14 mouse cellular contexts compared by ENCODE assay signal in the genomic region with DNA sequence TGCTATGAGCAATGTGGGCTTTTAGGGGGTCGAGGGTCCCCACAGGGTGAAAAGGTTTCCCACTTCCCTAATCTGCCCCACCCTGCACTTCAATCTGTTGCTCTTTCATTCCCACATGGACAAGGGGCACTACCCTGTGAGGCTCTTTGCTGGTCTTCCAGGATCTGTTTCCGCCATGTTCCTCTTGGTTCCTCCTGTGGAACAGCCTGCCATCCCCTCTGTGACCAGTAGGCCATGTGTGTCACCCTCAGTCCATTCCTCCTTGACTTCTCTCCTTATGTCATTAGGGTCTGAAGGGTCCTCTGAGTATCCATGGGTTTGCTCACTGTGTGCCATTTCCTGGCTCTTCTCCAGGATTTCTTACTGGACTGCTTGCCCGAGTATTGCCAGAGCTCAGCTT. TPM values are rescaled to one million over a fixed set of nuclear protein-coding genes. Genes with fewer than 3 reads are reported as not detected.
DNase-seq lines count a peak whose midpoint lies in the region; ATAC-seq lines count a peak whose summit lies in the region.
"Had no signal": no experiment of that assay in that cellular context is flagged by ENCODE, and none has a peak within 500 bp of the region (broad histone marks: within the 10 kb centered on the region; RNA-seq: fewer than 3 reads in every experiment).

No protein-coding gene starts in this region.

- H3K4me3 ChIP-seq in forebrain, embryonic 13.5 days: no peak overlapping the region
- H3K4me3 ChIP-seq in forebrain, embryonic 11.5 days (ENCODE audit: low read depth, low read length): no peak overlapping the region
- H3K4me3 ChIP-seq in megakaryocyte, embryonic 14.5 days (replicated peaks): peak overlapping the region; percentile 84
- no peak overlapping the region for H3K4me3 ChIP-seq in hindbrain, embryonic 11.5 days (ENCODE audit: low read depth, low read length)
- 0 out of 2 replicates have a peak overlapping the region, but pooled peaks have one; percentile 18 for H3K4me3 ChIP-seq in midbrain, embryonic 13.5 days (replicated peaks)

- no peaks in the 10 kb centered on the region for H3K9me3 ChIP-seq in forebrain, embryonic 13.5 days (replicated peaks)
- H3K9me3 ChIP-seq in forebrain, embryonic 11.5 days (ENCODE audit: control insufficient read depth, low read length): no peaks in the 10 kb centered on the region
- H3K9me3 ChIP-seq in megakaryocyte, embryonic 14.5 days: no peaks in the 10 kb centered on the region
- no peaks in the 10 kb centered on the region for H3K9me3 ChIP-seq in hindbrain, embryonic 11.5 days (ENCODE audit: control insufficient read depth, low read length)
- no peaks in the 10 kb centered on the region for H3K9me3 ChIP-seq in midbrain, embryonic 13.5 days

- no peak for ATAC-seq in forebrain, embryonic 13.5 days
- no peak for ATAC-seq in forebrain, embryonic 11.5 days (replicated peaks; ENCODE audit: low FRiP score)
- ATAC-seq in megakaryocyte, adult 5-6 weeks (ENCODE audit: poor library complexity, severe bottlenecking): no peak
- no peak for ATAC-seq in hindbrain, embryonic 11.5 days (ENCODE audit: low FRiP score)
- no peak for ATAC-seq in midbrain, embryonic 13.5 days

- peaks cover 68% of the 10 kb centered on the region for H3K36me3 ChIP-seq in forebrain, embryonic 13.5 days (ENCODE audit: poor library complexity, severe bottlenecking)
- H3K36me3 ChIP-seq in forebrain, embryonic 11.5 days (ENCODE audit: control insufficient read depth, insufficient read depth, low read length): no peaks in the 10 kb centered on the region; the same call in 1 of the 2 replicates
- H3K36me3 ChIP-seq in megakaryocyte, embryonic 14.5 days (replicated peaks; ENCODE audit: low read length): peaks cover 7% of the 10 kb centered on the region
- peaks cover under 1% of the 10 kb centered on the region; the same call in 1 of the 2 replicates for H3K36me3 ChIP-seq in hindbrain, embryonic 11.5 days (ENCODE audit: control insufficient read depth, insufficient read depth, low read length)
- peaks cover 35% of the 10 kb centered on the region for H3K36me3 ChIP-seq in midbrain, embryonic 13.5 days

- H3K4me1 ChIP-seq in forebrain, embryonic 13.5 days: peaks cover 70% of the 10 kb centered on the region
- H3K4me1 ChIP-seq in forebrain, embryonic 11.5 days (replicated peaks; ENCODE audit: control insufficient read depth, insufficient read depth, low read length): peaks cover 41% of the 10 kb centered on the region
- peaks cover 37% of the 10 kb centered on the region for H3K4me1 ChIP-seq in megakaryocyte, embryonic 14.5 days
- peaks cover 44% of the 10 kb centered on the region for H3K4me1 ChIP-seq in hindbrain, embryonic 11.5 days (replicated peaks; ENCODE audit: control insufficient read depth, insufficient read depth, low read length)
- peaks cover 69% of the 10 kb centered on the region for H3K4me1 ChIP-seq in midbrain, embryonic 13.5 days (replicated peaks)

- peak overlapping the region; percentile 51; the same call in 1 of the 2 replicates for H3K4me2 ChIP-seq in forebrain, embryonic 13.5 days
- no peak overlapping the region for H3K4me2 ChIP-seq in forebrain, embryonic 11.5 days (ENCODE audit: low read depth, low read length, severe bottlenecking)
- H3K4me2 ChIP-seq in hindbrain, embryonic 11.5 days (replicated peaks; ENCODE audit: low read depth, low read length): peak overlapping the region; percentile 49
- H3K4me2 ChIP-seq in midbrain, embryonic 13.5 days (replicated peaks): peak overlapping the region; percentile 45

- H3K27ac ChIP-seq in forebrain, embryonic 13.5 days: 0 out of 2 replicates have a peak overlapping the region, but pooled peaks have one; percentile 51
- H3K27ac ChIP-seq in forebrain, embryonic 11.5 days (ENCODE audit: low read depth, low read length): no peak overlapping the region
- H3K27ac ChIP-seq in hindbrain, embryonic 11.5 days (ENCODE audit: low read depth, low read length): peak overlapping the region; percentile 93
- peak overlapping the region; percentile 30; the same call in 1 of the 2 replicates for H3K27ac ChIP-seq in midbrain, embryonic 13.5 days

- 68% methylated on average over 3 of the region's 3 CpGs for WGBS in forebrain, embryonic 13.5 days
- 71% methylated on average over 3 of the region's 3 CpGs for WGBS in forebrain, embryonic 11.5 days
- 74% methylated on average over 3 of the region's 3 CpGs for WGBS in hindbrain, embryonic 11.5 days
- 71% methylated on average over 3 of the region's 3 CpGs for WGBS in midbrain, embryonic 13.5 days

- peaks cover 33% of the 10 kb centered on the region for H3K27me3 ChIP-seq in forebrain, embryonic 13.5 days
- H3K27me3 ChIP-seq in forebrain, embryonic 11.5 days (ENCODE audit: control insufficient read depth, insufficient read depth, low read length): peaks cover 22% of the 10 kb centered on the region
- H3K27me3 ChIP-seq in megakaryocyte, embryonic 14.5 days (replicated peaks): peaks cover 90% of the 10 kb centered on the region
- peaks cover 15% of the 10 kb centered on the region for H3K27me3 ChIP-seq in hindbrain, embryonic 11.5 days (ENCODE audit: control insufficient read depth, insufficient read depth, low read length)
- peaks cover 26% of the 10 kb centered on the region for H3K27me3 ChIP-seq in midbrain, embryonic 13.5 days

- H3K9ac ChIP-seq in forebrain, embryonic 13.5 days: no peak overlapping the region
- no peak overlapping the region for H3K9ac ChIP-seq in forebrain, embryonic 11.5 days (ENCODE audit: low read length)
- 0 out of 2 replicates have a peak overlapping the region, but pooled peaks have one; percentile 19 for H3K9ac ChIP-seq in hindbrain, embryonic 11.5 days (ENCODE audit: low read depth, low read length)
- no peak overlapping the region for H3K9ac ChIP-seq in midbrain, embryonic 13.5 days (replicated peaks)

- DNase-seq in forebrain, embryonic 11.5 days (ENCODE audit: low spot score): no peak
- DNase-seq in hindbrain, embryonic 11.5 days (ENCODE audit: low spot score): peak; percentile 27
- no peak for DNase-seq in spleen, postnatal 14 days (ENCODE audit: low spot score in 2 of 2)
- DNase-seq in frontal cortex, postnatal 25 days (ENCODE audit: low spot score in 2 of 2): no peak
- DNase-seq: right cerebral cortex, postnatal 25 days had no signal

RNA-seq across cellular contexts. Expression of a gene that starts 5.9 kb away (rescaled TPM):
- polyA plus RNA-seq in forebrain, embryonic 13.5 days (2015; fragmentation: Nextera tagmentation; extraction: Ambion mirVana): 6.3 and 9.1 TPM in 2 replicates
- polyA plus RNA-seq in forebrain, embryonic 11.5 days (2014; fragmentation: Nextera tagmentation; extraction: Ambion mirVana): 3.6 and 4.7 TPM in 2 replicates
- not detected in 2 replicates for polyA plus RNA-seq in megakaryocyte, embryonic 14.5 days (2012; ENCODE audit: insufficient read depth, low replicate concordance)
- total RNA-seq in megakaryocyte, adult 5-6 weeks (2015): not detected in 2 replicates
- total RNA-seq in megakaryocyte, adult 5-6 weeks (2017): not detected in 2 replicates
- 6.3 and 6.5 TPM in 2 replicates for polyA plus RNA-seq in hindbrain, embryonic 11.5 days (2014; fragmentation: Nextera tagmentation; extraction: Ambion mirVana)
- 7.6 and 9.9 TPM in 2 replicates for polyA plus RNA-seq in midbrain, embryonic 13.5 days (2015; fragmentation: Nextera tagmentation; extraction: Ambion mirVana)
- total RNA-seq: gastrocnemius, adult 18-20 months; heart, postnatal 25 days; monocyte, adult 5-6 weeks had no signal
- polyA plus RNA-seq: large intestine, adult 2 months; limb, embryonic 14.5 days had no signal

RNA-seq across cellular contexts. Expression of a gene that starts 6.8 kb away (rescaled TPM):
- polyA plus RNA-seq in forebrain, embryonic 13.5 days (2015; fragmentation: Nextera tagmentation; extraction: Ambion mirVana): 14.4 and 14.8 TPM in 2 replicates
- 17.2 and 19.8 TPM in 2 replicates for polyA plus RNA-seq in forebrain, embryonic 11.5 days (2014; fragmentation: Nextera tagmentation; extraction: Ambion mirVana)
- 0.44 and 0.56 TPM in 2 replicates for polyA plus RNA-seq in megakaryocyte, embryonic 14.5 days (2012; ENCODE audit: insufficient read depth, low replicate concordance)
- total RNA-seq in megakaryocyte, adult 5-6 weeks (2015): not detected in 2 replicates
- total RNA-seq in megakaryocyte, adult 5-6 weeks (2017): not detected in 2 replicates
- polyA plus RNA-seq in hindbrain, embryonic 11.5 days (2014; fragmentation: Nextera tagmentation; extraction: Ambion mirVana): 18.2 and 20.3 TPM in 2 replicates
- polyA plus RNA-seq in midbrain, embryonic 13.5 days (2015; fragmentation: Nextera tagmentation; extraction: Ambion mirVana): 13.5 and 20.6 TPM in 2 replicates
- total RNA-seq: gastrocnemius, adult 18-20 months; monocyte, adult 5-6 weeks had no signal

RNA-seq across cellular contexts. Expression of a gene that starts 38.4 kb away (rescaled TPM):
- polyA plus RNA-seq in forebrain, embryonic 13.5 days (2015; fragmentation: Nextera tagmentation; extraction: Ambion mirVana): 213 and 233 TPM in 2 replicates
- 303 and 309 TPM in 2 replicates for polyA plus RNA-seq in forebrain, embryonic 11.5 days (2014; fragmentation: Nextera tagmentation; extraction: Ambion mirVana)
- polyA plus RNA-seq in megakaryocyte, embryonic 14.5 days (2012; ENCODE audit: insufficient read depth, low replicate concordance): 8.9 and 19.3 TPM in 2 replicates
- 123 and 146 TPM in 2 replicates for total RNA-seq in megakaryocyte, adult 5-6 weeks (2015)
- 91.0 and 114 TPM in 2 replicates for total RNA-seq in megakaryocyte, adult 5-6 weeks (2017)
- polyA plus RNA-seq in hindbrain, embryonic 11.5 days (2014; fragmentation: Nextera tagmentation; extraction: Ambion mirVana): 229 and 235 TPM in 2 replicates
- polyA plus RNA-seq in midbrain, embryonic 13.5 days (2015; fragmentation: Nextera tagmentation; extraction: Ambion mirVana): 98.4 and 99.3 TPM in 2 replicates

RNA-seq across cellular contexts. Expression of a gene that starts 43.2 kb away (rescaled TPM):
- 81.1 and 87.6 TPM in 2 replicates for polyA plus RNA-seq in forebrain, embryonic 13.5 days (2015; fragmentation: Nextera tagmentation; extraction: Ambion mirVana)
- polyA plus RNA-seq in forebrain, embryonic 11.5 days (2014; fragmentation: Nextera tagmentation; extraction: Ambion mirVana): 93.1 and 97.4 TPM in 2 replicates
- polyA plus RNA-seq in megakaryocyte, embryonic 14.5 days (2012; ENCODE audit: insufficient read depth, low replicate concordance): 31.6 and 38.2 TPM in 2 replicates
- 45.5 and 46.4 TPM in 2 replicates for total RNA-seq in megakaryocyte, adult 5-6 weeks (2015)
- 119 and 133 TPM in 2 replicates for total RNA-seq in megakaryocyte, adult 5-6 weeks (2017)
- 59.4 and 81.2 TPM in 2 replicates for polyA plus RNA-seq in hindbrain, embryonic 11.5 days (2014; fragmentation: Nextera tagmentation; extraction: Ambion mirVana)
- polyA plus RNA-seq in midbrain, embryonic 13.5 days (2015; fragmentation: Nextera tagmentation; extraction: Ambion mirVana): 72.2 and 73.2 TPM in 2 replicates

RNA-seq across cellular contexts. Expression of a gene that starts 43.3 kb away (rescaled TPM):
- 80.2 and 83.9 TPM in 2 replicates for polyA plus RNA-seq in forebrain, embryonic 13.5 days (2015; fragmentation: Nextera tagmentation; extraction: Ambion mirVana)
- 105 and 108 TPM in 2 replicates for polyA plus RNA-seq in forebrain, embryonic 11.5 days (2014; fragmentation: Nextera tagmentation; extraction: Ambion mirVana)
- polyA plus RNA-seq in megakaryocyte, embryonic 14.5 days (2012; ENCODE audit: insufficient read depth, low replicate concordance): 5.2 and 30.8 TPM in 2 replicates
- total RNA-seq in megakaryocyte, adult 5-6 weeks (2015): 44.1 and 50.8 TPM in 2 replicates
- total RNA-seq in megakaryocyte, adult 5-6 weeks (2017): 56.8 and 66.5 TPM in 2 replicates
- polyA plus RNA-seq in hindbrain, embryonic 11.5 days (2014; fragmentation: Nextera tagmentation; extraction: Ambion mirVana): 99.9 and 106 TPM in 2 replicates
- 61.1 and 62.4 TPM in 2 replicates for polyA plus RNA-seq in midbrain, embryonic 13.5 days (2015; fragmentation: Nextera tagmentation; extraction: Ambion mirVana)

Comparison
In these comparisons a context has a peak if more than half of its experiments do, and no peak if none do; other contexts are left out.
1. H3K4me3 ChIP-seq: peak in megakaryocyte, embryonic 14.5 days (single experiment) and midbrain, embryonic 13.5 days (single experiment); none in forebrain, embryonic 13.5 days (single experiment), forebrain, embryonic 11.5 days (single experiment) and hindbrain, embryonic 11.5 days (single experiment).